Mouse (Mus musculus) lung, adult 2 months (tissue): Measurements from ENCODE around the gene Naglu.

Source experiments
- CTCF ChIP-seq: fragments of 200-500 bp; IDR thresholded peaks from 2 replicates; pipeline ENCODE4 v1.5.1; 2011; ENCODE audit warnings: mild to moderate bottlenecking, low read length, control low read depth; ENCODE audit not compliant: insufficient read depth
- POLR2A ChIP-seq: fragments of 200-500 bp; IDR thresholded peaks from 2 replicates; pipeline ENCODE4 v1.6.1; 2011; ENCODE audit warnings: low read depth, mild to moderate bottlenecking, control low read depth, low read length, borderline replicate concordance; ENCODE audit errors: extremely low read depth

DNA sequence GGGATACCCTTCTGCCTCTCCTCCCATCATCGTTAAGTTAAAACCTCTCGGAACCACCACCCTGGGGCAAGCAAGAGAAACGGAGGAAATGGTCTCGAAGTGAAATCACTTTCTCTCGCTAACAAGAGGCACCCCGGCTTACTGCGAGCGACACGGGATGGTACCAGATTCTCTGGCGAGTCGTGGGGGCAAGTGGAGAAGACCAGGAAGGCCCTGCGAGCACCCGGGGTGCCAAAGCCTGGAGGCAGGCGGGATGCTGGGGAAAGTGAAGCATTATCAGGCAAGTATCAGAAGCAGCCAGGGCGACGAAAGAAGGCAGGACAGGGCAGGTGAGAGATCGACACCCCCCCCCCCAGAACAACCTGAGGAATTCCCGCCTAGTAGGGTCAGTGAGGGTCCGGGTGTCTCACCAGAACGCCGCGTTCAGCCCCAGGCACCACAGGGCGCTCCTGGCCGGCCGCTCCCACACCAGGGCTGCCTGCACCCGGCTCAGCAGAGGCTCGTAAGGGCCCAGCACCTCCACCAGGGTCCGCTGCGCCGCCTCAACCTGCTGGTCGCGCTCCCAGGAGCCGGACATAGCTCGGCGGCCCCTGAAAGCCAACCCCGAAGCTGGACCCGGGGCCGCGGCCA is 49.4 kb downstream of the Naglu start:
- TF ChIP-seq CTCF (no peak), POLR2A (no peak)
